Mouse (Mus musculus): ENCODE measurements around the gene Gm37240.

DNA sequence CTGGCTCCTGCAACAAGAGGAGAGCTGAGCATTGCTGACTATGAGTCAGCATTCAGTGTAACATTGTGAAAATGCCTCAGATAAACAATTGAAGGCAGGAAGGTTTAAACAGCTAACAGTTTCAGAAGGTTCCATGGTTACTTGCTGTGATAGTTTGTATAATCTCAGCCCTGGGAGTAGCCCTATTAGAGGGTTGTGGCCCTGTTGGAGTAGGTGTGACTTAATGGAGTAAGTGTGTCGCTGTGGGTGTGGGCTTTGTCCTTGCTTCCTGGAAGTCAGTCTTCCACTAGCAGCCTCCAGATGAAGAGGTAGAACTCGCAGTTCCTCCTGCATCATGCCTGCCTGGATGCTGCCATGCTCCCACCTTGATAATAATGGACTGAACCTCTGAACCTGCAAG, 430.3 kb downstream of the Gm37240 start:
- TF ChIP-seq ZNF384 (IDR thresholded peaks at IDR 0.05; ENCODE audit: low read depth, low read length) (no peak), ZC3H11A (IDR thresholded peaks at IDR 0.05; ENCODE audit: borderline replicate concordance, low read depth, low read length) (no peak), HCFC1 (IDR thresholded peaks at IDR 0.05; ENCODE audit: borderline replicate concordance, insufficient read depth, low read length) (no peak)

Measured in ES-E14 (cell line).